Mouse (Mus musculus): Measurements from ENCODE around the gene Ddx49. TPM values are rescaled to one million over a fixed set of nuclear protein-coding genes. Genes with fewer than 3 reads are reported as not detected.
A peak's percentile ranks its signal among the peaks of the same experiment; 100 is the strongest.

Ddx49 gene
- total and polyA plus RNA-seq, 3 experiments = 64.9 to 98.4 (median 77.3) TPM

GRCm38 (mm10) chr8:70282603-70283135 is 19.6 kb downstream of the Ddx49 start, which contains the start of gene Homer3 (continued):
- TF ChIP-seq ZNF384 (IDR thresholded peaks at IDR 0.05; ENCODE audit: low read depth, low read length) = no peak
- TF ChIP-seq MEF2A (IDR thresholded peaks at IDR 0.05; ENCODE audit: borderline replicate concordance, low read depth, low read length) = 0 out of 2 replicates have a peak, but pooled peaks have one; percentile 11
- TF ChIP-seq MYC (IDR thresholded peaks at IDR 0.05; ENCODE audit: low read depth, low read length) = no peak
- peak; percentile 61; the same call in 1 of the 2 replicates for TF ChIP-seq NRF1 (IDR thresholded peaks at IDR 0.05; ENCODE audit: low read depth, low read length)
- TF ChIP-seq SMC3 (IDR thresholded peaks at IDR 0.05; ENCODE audit: low read depth, low read length) = peak; percentile 38; the same call in 1 of the 2 replicates
- TF ChIP-seq ETS1 (conservative IDR thresholded peaks at IDR 0.05; ENCODE audit: low read depth, low read length) = no peak
- no peak for TF ChIP-seq CHD1 (IDR thresholded peaks at IDR 0.05; ENCODE audit: low read depth, low read length)
- peak; percentile 76 for TF ChIP-seq CHD2 (IDR thresholded peaks at IDR 0.05; ENCODE audit: low read length)
- TF ChIP-seq ZMIZ1 (IDR thresholded peaks at IDR 0.05; ENCODE audit: low read depth, low read length) = no peak
- TF ChIP-seq HCFC1 (IDR thresholded peaks at IDR 0.05; ENCODE audit: low read depth, low read length) = peak; percentile 77
- no peak for TF ChIP-seq GABPA (IDR thresholded peaks at IDR 0.05; ENCODE audit: insufficient replicate concordance, low read depth, low read length)
- peak; percentile 72; the same call in 1 of the 2 replicates for TF ChIP-seq TCF12 (IDR thresholded peaks at IDR 0.05; ENCODE audit: low read depth, low read length)
- TF ChIP-seq UBTF (IDR thresholded peaks at IDR 0.05; ENCODE audit: low read depth, low read length) = peak; percentile 42; the same call in 1 of the 2 replicates
- TF ChIP-seq JUND (conservative IDR thresholded peaks at IDR 0.05; ENCODE audit: low read depth, low read length) = no peak
- TF ChIP-seq POLR2A (IDR thresholded peaks at IDR 0.05; ENCODE audit: low read depth, low read length) = peak; percentile 55; the same call in 1 of the 2 replicates
- no peak for TF ChIP-seq RCOR1 (conservative IDR thresholded peaks at IDR 0.05; ENCODE audit: low read depth, low read length)

- Histone ChIP-seq H3K4me2 (ENCODE audit: insufficient read depth, low read depth, poor library complexity, severe bottlenecking) (no peak overlapping the region), H3K36me3 (replicated peaks in 1 of 2; ENCODE audit: control insufficient read depth in 1 of 2, insufficient read depth in 1 of 2, low read length in 1 of 2) (peaks cover 8 to 16% of the 10 kb centered on the region in 2 experiments), H3K9ac (ENCODE audit: insufficient read depth, low read depth) (no peak overlapping the region), H3K4me3 (replicated peaks in 1 of 3; ENCODE audit: low read depth in 2 of 3, low read length in 2 of 3, poor library complexity in 1 of 3) (no peak overlapping the region), H3K27ac (ENCODE audit: insufficient read depth, low read depth) (no peak overlapping the region), H3K9me3 (replicated peaks; ENCODE audit: low read length) (no peaks in the 10 kb centered on the region), H3K4me1 (ENCODE audit: control insufficient read depth in 1 of 2, insufficient read depth in 2 of 2) (peaks cover 13 to 20% of the 10 kb centered on the region in 2 experiments), H3K79me2 (replicated peaks; ENCODE audit: control insufficient read depth, extremely low read depth, insufficient read depth, poor library complexity, severe bottlenecking) (no peaks in the 10 kb centered on the region), H3K27me3 (replicated peaks) (no peaks in the 10 kb centered on the region)
- no peak for TF ChIP-seq ETS1 (conservative IDR thresholded peaks at IDR 0.05; ENCODE audit: low read depth, low read length)
- no peak for TF ChIP-seq JUND (conservative IDR thresholded peaks at IDR 0.05; ENCODE audit: low read depth, low read length)
- TF ChIP-seq ZC3H11A (IDR thresholded peaks at IDR 0.05; ENCODE audit: low read depth, low read length) = no peak
- no peak for TF ChIP-seq RAD21 (IDR thresholded peaks at IDR 0.05; ENCODE audit: low read depth, low read length)
- TF ChIP-seq MEF2A (IDR thresholded peaks at IDR 0.05; ENCODE audit: borderline replicate concordance, low read depth, low read length) = no peak
- TF ChIP-seq HCFC1 (IDR thresholded peaks at IDR 0.05; ENCODE audit: low read depth, low read length) = no peak
- no peak for TF ChIP-seq SMC3 (IDR thresholded peaks at IDR 0.05; ENCODE audit: low read depth, low read length)
- TF ChIP-seq BHLHE40 (IDR thresholded peaks at IDR 0.05; ENCODE audit: low read depth, low read length) = no peak
- no peak for TF ChIP-seq NELFE (IDR thresholded peaks at IDR 0.05; ENCODE audit: low read depth, low read length)
- no peak for TF ChIP-seq CHD2 (IDR thresholded peaks at IDR 0.05; ENCODE audit: low read length)
- no peak for TF ChIP-seq MAZ (IDR thresholded peaks at IDR 0.05; ENCODE audit: low read depth, low read length)
- dilution Hi-C loops (cut with MboI; ENCODE audit: extremely low pct_ligation_motif_present, extremely low pct_unique_long_range_greater_than_20kb, low sequenced_read_pairs) (no loop called here), in situ Hi-C loops (cut with MboI; ENCODE audit: low pct_ligation_motif_present, low pct_unique_long_range_greater_than_20kb, low sequenced_read_pairs) (no loop called here)
- DNase-seq (ENCODE audit: extremely low read depth) = no peak
Observed at GRCm38 (mm10) chr8:70281001-70281400, 21.3 kb downstream of the Ddx49 start.
